Mouse (Mus musculus): ENCODE results near the gene Lenep.

- no peak for TF ChIP-seq POLR2A (IDR thresholded peaks at IDR 0.05; ENCODE audit: control insufficient read depth, extremely low read depth, insufficient read depth, low read length, poor library complexity)
- no peak for TF ChIP-seq CTCF (IDR thresholded peaks at IDR 0.05; ENCODE audit: borderline replicate concordance, control insufficient read depth, extremely low read depth, insufficient read depth, low read length, poor library complexity)
These were observed 15.2 kb upstream of the Lenep start for GRCm38 (mm10) chr3:89417840-89418169.

Measured in thymus, adult 2 months (tissue).